Mouse (Mus musculus) embryo, embryonic 10 days (tissue): ENCODE data around the gene Rexo5.

Experiments used
- DNase-seq: peaks from one replicate; pipeline ENCODE4 v3.0.0-alpha.2; 2015; ENCODE audit warnings: low spot score

Rexo5 gene

DNA sequence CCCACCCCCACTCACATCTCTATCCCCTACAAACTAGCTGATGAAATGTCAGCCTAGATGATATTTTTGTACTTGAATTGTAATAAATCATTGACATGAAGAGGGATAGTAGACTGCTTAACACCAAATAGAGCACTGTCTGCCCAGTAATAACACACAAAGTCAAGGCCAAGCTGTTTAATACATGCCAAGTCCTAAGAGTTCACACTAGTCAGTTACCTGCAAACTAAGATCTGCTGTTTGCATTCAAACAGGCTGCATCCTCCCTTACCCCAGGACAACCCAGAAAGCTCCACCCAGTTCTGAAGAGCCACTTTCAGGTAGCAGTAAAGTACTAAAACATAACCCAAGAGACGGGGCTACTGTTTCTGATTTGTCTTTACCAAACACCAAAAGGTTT is 98.4 kb downstream of the Rexo5 start:
- DNase-seq = no peak

DNA sequence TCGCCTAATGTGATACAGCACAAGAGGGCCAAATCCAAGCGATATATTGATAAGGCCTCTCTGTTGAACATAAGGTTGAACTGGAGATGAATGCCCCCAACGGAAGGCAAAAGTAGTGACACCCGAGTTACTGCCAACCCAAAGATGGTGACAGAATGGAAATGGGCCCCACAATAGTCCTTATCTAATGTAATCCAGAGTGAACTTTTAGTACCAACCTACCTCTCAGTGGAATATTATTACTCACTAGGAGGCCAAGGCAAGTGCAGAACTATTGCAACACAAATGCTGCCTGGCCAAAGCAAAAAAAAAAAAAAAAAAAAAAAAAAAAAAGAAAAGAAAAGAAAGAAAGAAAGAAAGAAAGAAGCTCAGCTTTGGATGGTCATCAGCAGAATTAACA is 98.9 kb downstream of the Rexo5 start:
- no peak for DNase-seq

DNA sequence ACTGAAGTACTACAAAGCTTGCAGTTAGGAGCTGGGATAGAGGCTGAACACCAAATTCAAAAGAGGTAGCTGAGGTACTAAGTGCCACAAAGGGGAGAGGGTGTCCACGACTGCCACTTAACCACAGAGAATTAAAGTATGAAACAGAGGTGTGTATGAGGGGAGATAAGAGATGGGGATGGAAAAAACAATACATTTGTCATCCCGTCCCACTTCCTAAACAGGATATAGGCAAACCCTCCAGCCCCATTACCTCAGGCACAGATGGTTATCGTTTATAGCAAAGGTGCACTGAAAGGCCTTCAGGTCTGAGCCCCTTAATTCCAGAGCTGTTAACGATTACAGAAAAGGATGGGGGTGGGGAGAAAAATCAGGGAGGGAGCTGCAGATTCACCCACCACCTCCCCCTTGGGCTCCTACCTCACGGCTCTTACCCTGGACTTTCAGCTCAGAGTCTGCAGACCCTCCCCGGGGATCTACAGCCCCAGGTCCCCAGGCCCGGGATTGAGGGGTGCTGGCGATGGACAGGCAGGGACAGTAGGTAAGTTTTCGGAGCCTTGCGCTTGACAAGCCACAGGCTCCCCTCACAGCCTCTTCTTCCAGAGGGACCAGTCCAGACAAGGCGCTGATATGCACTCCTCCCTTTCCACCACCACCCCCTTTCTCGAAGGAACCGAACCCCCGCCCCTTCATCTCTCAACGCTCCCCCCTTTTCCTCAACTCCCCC is 101.2 kb downstream of the Rexo5 start:
- peak; percentile 8 for DNase-seq

DNA sequence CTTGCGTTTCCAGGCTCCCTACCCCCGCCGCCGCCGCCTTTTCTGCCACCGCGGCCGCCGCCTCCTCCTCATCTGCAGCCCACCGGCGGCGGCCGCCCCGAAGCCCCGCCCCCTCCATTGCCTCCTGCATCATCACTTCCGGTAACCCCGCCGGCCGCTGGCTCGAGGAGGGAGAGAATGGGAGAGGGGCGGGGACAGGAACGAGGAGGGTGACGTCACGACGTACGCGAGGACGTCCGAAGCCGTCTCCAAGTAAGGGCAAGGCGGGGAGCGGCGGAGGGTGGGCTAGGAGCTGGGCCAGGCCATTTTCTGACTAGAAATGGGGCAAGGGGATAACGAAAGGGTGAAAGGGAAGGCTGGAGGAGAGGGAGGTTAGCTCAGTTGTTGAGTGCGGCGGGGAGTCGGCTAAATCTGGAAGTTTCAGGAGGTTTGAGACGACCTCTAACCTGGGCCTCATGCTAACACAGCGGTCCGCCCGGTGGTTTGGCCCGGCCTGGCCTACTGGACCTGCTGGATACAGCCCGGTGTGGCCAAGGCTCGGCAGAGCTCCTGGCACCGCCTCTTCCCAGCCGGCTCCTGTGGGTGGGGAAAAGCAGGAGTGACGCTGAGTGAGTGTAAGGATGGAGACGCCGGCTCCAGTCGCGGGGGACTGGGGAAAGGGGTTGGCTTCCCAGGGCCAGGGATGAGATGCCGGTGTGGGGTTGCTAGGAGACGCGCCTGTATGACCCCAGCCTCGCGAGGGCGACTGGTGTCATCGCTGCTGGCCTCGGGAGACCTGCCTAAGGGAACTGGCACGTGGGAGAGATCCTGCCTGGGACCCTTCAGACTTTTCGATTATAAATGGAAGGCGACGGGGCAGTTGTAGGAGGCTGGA is 102.1 kb downstream of the Rexo5 start, which contains the start of the genes Lyrm1 and Dcun1d3:
TSS of gene Lyrm1 (plus strand) at position 223 of the 874 bp plus-strand sequence.
TSS of gene Dcun1d3 (minus strand) at position 660 of the 874 bp plus-strand sequence.
- peak; percentile 99 for DNase-seq

DNA sequence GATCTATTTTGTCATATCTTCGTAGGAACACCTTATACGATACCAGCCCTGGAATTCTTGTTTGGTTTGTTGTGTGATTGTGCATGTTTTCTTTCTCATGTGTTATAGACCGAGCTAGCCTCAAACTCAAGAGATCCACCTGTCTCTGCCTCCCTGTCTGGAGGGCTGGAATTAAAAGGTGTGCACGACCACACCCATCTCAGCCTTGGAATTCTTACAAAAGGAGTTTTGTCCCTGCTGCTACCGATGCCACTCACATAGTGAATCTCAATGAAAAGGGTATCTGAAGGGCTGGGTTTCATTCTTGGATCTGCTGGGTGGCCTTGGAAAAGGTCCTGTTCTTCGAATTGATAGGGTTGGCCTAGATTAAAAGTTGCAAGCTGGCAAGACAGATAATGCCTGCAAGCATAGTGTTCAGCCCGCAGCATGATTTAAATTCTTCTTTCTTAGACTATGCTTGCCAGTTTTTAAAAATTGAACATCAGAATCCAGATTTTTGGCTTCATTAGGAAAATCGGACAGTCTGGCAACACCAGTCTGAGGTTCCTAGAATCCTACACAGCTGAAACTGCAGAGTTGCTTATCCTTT is 103.8 kb downstream of the Rexo5 start:
- no peak for DNase-seq

DNA sequence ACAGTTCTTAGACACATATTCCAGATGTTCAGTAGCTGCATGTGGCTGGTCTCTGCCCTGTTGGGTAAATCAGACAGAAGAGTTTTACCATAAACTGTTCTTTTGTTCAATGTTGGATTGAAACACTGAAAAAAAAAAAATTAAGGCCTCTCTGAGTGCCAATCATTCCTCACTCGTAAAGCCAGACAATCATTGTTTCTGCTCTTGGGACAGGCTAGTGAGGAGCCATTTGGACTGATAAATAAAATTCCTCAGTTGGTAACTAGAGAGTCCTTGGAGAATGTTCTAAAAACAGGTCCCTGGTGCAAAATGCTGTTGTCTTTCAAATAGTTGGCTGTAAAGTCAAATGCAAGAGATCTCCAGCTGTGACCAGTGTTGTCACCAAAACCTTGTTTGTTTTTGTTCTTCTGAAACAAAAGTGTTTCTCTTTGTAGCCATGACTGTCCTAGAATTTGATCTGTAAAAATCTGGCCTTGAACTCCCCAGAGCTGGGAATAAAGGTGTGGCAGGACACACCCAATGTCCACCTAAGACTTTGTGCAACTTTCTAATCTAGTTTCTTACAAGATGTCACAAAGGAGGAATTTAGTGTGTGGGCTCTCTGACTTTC is 104.5 kb downstream of the Rexo5 start:
- no peak for DNase-seq
